Mouse (Mus musculus) heart, postnatal 36 days (tissue): ENCODE measurements around the gene Nr6a1. TPM values are rescaled to one million over a fixed set of nuclear protein-coding genes. Genes with fewer than 3 reads are reported as not detected.

Experiments used
- DNase-seq, 2 experiments: peaks; one replicate each; pipeline ENCODE4 v3.0.0; 2021 to 2022
- intact Hi-C: fragments of 180-260 bp; cut with DNase I; formaldehyde crosslinking; loops from one replicate; pipeline ENCODE4 v1.15.1; 2025
- total RNA-seq, 2 experiments: library from RNA; stranded (reverse); gene quantifications; 2 replicates each; pipeline ENCODE4 v1.2.3; 2021

The Nr6a1 gene
- total RNA-seq, 2 experiments from 2014 or later: 1.6 to 1.8 TPM

DNA sequence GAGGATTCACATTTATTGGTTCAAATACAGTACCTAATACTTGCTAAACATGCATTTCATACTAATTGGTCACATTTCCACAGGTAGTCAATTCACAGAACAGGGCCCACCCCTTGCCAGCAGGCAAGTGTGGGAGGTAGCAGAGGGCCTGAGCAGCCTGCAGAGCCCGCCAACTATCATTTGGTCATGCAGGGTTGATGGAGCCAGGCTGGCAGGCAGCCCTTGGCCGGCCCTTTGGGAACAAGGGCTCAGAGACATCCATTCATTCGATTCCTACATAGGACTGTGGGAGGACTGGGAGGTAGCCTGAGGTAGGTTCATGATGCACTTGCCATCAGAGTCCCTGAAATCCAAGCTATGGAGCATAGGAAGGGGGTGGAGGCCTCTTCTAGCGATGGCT is 204.1 kb downstream of the Nr6a1 start:
- no peak for DNase-seq
- intact Hi-C loops: no loop called here

DNA sequence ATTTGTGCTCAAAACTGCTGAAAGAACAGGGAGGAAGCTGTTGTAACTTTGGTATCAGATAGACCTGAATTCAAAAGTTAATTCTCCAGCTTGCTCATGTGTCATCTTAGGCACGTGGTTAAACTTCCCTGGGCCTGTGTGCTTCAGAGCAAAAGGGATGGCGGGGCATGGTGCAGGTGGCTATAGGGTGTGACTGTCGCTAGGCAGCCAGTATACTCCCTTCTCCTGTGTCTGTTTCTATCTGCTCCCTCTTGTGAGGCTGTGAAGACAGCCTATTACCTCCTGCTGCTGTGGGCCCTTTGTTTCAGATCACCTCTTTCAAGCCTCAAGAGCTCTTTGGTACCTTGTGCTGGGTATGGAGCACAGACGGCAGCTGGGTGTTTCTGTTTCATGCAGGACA is 205.4 kb downstream of the Nr6a1 start:
- intact Hi-C loops: no loop called here
- no peak for DNase-seq

DNA sequence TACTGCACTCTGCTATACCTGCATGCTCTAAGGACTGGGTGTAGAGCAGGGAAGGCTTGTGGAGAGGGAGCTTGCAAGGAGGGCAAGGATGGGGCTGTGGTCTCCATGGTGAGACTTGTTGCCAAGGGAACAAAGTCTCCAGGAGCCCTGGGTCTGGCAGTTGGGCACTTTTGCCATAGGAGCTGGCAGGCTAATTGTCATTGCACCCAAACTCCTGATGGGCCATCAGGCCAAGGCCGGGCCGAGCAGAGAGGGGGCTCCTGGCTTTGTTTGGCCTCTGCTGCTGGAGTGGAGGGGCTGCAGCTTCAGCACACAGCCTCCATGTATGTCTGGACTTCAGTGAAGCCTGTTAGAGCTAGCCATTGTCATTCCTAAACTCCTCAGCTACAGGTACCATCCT is 206.8 kb downstream of the Nr6a1 start:
- intact Hi-C loops: no loop called here
- DNase-seq: no peak

DNA sequence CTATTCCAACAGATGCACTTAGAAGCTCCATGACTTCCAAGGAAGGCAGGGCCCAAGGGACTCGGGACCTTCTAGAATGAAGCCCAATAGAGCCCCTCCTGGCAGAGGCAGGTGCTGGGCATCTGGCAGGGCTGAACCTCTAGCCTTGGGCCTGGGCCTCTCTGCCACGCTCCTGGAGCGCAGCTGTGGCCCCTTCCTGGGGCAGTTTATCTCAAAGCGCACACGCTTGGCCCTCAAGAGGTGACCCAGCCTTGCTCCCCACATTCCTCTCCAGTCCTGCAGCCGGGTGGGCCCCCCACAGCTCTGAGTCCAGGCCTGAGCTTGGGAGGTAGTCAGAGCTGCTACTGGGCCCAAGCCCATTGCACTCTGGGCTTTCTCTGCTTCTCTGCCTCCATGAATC is 208.1 kb downstream of the Nr6a1 start:
- intact Hi-C loops: no loop called here

DNA sequence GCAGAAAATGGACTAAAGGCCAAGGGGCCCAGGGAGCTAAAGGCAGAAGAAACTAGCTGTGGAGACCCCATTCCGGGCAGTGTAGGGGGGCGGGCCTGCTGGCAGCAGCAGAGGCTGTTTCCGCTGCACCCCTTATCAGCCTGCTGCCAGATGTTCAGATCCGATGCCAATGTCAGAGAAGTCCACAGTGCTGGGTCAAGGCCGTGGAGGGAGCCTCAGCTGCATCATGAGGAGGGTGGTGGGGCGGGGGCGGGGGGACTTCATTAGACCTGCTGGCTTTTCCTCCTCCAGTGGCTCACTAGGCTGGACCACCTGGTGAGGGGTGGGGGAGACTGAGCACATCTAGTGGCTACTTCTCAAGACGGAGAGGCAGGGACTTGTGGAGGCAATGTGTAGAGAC is 208.8 kb downstream of the Nr6a1 start:
- no peak for DNase-seq
- intact Hi-C loops: no loop called here

More for the DNA sequence above, 208.1 kb downstream of the Nr6a1 start:
- DNase-seq: no peak

DNA sequence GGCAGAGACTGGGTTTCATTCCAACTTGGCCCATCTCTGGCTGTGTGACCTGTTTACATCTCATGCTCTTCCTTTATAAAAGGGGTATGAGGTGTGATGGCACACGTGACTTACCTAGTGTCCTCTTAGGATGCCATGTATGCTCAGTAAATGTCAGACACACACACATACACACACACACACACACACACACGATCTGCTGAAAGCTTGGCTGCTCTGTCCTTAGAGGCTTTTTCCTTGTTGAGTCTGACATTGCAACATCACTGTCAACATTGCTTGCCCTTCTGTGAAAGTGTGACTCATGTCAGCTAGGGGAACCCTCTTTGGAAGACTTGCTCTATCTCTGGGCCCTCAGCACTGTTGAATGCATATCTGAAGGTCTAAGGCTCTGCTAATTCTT is 210.1 kb downstream of the Nr6a1 start:
- intact Hi-C loops: no loop called here
- DNase-seq: no peak

DNA sequence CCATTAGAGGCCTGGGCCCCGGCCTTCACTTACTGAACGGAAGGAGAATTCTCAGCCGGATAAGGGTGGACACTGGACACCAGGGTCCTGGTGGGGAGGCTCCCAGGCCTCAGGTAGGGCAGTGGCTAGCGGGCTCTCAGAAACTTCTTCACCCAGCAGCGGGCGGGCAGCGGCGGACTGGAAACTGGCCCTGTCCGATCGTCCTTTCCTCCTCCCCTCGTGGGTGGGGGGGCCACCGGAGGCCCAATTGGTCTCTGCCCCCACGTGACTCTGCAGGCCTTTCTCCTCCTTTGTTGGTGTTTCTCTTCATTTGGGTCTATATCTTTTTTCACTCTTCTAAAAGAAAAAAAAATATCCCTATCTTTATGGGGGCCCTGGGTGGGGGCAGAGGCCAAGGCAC is 213.2 kb downstream of the Nr6a1 start, which contains the start of gene Nr5a1:
Gene Nr5a1, minus strand, starts transcription at position 219 of the 400 bp plus-strand sequence.
- no peak for DNase-seq
- intact Hi-C loops: loop anchor here (5.0 kb wide), 1 partner anchor 357 kb away; no protein-coding TSS in a partner anchor

DNA sequence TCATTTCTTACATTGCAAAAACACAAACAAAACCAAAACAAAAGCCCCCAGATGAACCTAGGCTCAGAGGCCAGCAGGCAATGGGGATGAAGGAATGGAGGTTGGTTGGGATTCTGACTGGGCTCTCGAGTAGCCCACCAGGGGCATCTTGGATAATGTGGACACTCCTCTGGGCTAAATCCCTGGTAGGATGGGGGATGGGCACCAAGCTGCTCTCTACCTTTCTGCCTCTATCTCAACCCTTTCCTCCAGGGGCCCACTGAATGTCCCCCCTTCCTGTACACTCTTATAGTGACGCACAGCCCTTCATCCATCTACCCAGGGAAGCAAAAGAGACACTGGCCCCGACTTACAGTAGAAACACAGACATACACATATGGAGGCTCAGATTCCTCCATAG is 213.9 kb downstream of the Nr6a1 start:
- intact Hi-C loops: loop anchor here (5.0 kb wide), 1 partner anchor 356 kb away; no protein-coding TSS in a partner anchor

DNA sequence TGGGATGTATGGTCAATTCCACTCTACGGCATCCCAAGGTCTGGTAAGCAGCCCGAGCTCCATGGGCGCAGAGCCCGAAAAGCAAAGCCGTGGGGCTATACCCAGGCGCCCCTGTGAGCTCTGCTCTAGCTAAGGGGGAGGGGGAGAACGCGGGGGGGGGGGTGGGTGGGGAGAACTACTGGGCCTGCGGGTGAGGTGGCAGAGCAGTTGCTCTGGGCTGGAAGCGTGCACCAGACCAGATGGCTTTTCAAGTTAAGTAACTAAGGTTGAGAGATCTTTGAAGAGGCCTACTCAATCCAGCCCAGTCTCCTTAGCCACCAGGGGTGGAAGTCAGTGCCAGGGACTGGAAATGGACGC is 214.7 kb downstream of the Nr6a1 start:
- intact Hi-C loops: loop anchor here (5.0 kb wide), 1 partner anchor 355 kb away; no protein-coding TSS in a partner anchor
- no peak for DNase-seq

More for the DNA sequence above, 213.9 kb downstream of the Nr6a1 start:
- DNase-seq: no peak

DNA sequence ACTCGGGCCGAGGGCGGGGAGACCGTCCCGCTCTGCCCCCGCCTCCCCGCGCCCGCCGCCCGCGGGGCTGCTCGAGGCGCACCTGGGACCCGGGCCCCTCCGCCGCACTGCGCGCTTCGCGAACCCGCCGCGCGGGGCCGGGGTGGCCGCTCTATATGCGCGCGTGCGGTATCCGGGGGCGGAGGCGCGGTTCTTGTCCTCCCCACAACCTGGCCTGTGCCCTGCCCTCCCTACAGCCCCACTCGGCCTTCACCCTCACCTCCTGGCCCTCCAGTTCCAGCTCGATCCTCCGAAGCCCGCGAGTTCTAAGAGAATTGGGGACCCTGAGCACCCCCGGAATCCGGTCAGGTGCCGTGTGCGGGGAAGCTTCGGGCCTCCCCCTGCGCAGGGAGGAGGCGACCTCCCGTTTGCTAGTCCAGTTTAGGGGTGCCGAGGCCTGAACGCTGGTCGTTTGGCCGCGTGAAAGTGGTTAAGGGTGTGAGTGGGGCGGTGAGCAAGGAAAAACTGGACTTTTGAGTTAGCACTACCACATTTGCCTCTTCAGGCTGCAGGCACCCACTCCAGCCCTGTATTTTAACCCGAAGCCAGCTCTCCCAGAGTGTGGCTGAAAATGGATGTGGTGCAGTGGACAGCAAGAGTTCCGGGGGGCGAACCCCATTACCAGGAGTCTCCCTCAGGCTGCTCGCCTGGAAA is 215.3 kb downstream of the Nr6a1 start:
- DNase-seq: no peak
- intact Hi-C loops: loop anchor here (5.0 kb wide), 1 partner anchor 355 kb away; no protein-coding TSS in a partner anchor

DNA sequence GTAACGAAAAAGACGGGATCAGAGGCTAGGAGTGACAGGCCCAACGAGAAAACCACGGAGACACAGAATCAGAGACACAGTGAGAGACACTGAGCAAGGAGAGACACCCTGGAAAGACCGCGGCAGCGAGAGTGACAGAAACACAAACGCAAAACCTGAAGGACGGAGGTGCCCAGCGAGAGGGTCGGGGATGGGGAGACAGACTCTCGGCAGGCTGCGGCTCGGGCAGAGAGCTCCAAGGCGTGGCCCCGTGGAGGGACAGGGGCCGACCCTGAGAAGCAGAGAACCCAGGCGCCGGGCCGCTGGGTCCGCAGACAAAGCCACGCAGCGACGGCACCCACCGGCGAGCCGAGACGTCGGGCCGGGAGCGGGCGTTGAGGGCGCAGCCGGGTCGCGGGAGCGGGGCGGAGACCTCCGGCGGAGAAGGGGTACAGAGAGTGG is 216.0 kb downstream of the Nr6a1 start:
- peak in 1 of 2 experiments; percentile 24 for DNase-seq

DNA sequence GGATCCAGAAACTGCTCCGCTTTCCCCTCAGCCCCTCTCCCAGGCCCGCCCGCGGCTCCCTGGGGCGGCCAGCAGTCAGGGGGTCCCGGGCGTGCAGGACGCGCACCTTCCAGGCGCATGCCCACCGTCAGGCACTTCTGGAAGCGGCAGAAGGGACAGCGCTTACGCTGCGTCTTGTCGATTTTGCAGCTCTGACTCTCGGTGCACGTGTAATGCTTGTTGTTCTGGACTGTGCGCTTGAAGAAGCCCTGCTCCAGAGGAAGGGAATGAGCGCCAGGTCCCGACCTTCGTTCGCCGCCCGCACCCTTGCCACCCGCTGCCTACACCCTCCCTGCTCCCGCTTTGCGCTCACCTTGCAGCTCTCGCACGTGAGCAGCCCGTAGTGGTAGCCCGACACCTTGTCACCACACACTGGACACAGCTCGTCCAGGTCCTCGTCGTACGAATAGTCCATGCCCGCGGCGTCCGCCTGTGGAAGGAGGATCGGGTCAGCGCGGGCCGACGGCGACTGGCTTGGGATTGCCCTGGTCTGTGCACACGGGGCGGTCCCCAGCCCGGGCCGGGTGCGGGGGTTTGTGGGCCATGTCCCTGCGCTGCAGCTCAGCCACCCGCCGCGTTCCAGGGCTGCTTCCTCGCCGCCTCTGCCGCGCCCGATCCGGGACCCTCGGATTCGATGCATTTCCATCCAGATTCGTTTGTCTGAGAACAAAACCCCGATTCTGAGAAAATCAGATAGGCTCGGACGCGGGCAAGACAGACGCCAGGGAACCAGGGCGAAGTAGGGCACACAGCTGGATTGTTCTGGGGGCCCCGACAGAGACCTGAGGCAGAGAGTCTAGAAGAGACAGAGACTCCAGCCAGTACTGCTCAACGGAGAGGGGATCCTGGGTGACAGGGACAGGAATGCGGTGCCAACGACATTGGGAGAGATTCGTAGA is 216.9 kb downstream of the Nr6a1 start:
- peak; percentile 16 to 35 for DNase-seq
- intact Hi-C loops: loop anchor here (5.0 kb wide), 1 partner anchor 353 kb away; no protein-coding TSS in a partner anchor

More for the DNA sequence above, 216.0 kb downstream of the Nr6a1 start:
- intact Hi-C loops: loop anchor here (5.0 kb wide), 1 partner anchor 354 kb away; no protein-coding TSS in a partner anchor

DNA sequence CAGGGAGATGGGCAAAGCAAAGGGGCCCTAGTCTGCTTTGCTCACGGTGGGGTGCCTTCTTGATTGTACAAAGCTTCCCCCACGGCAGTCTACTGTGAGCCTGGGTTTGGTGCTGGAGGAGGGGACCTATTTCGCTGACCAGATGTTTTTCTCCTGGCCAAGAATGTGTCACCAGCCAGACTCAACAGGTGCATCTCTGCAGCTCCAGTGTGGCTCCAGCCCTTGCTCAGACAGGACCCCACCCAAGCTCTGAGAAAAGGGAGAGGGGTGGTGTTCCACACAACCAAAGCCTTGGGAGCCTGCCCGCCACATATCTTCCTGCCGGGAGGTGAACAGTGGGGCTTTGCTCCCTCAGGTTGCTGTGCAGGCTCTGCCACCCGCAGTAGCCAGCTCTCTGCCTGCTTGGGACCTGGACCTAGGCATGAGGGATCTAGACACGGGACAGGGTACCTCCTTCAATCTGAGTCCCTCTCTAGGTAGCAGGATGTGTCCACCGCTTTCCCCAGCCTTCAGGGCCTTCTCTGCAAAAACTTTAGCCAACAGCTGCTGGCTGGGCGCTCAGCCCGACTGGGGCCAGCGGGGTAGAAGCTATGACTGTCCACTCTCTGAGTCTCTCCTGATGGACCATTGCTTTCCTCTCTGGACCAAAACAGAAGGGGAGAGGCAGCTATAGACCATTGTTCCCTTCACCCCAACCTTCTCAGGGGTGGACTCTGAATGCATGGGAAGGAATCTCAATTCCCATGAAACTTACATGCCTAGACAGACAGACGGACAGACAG is 218.4 kb downstream of the Nr6a1 start:
- DNase-seq: peak in 1 of 2 experiments; percentile 22
- intact Hi-C loops: no loop called here

DNA sequence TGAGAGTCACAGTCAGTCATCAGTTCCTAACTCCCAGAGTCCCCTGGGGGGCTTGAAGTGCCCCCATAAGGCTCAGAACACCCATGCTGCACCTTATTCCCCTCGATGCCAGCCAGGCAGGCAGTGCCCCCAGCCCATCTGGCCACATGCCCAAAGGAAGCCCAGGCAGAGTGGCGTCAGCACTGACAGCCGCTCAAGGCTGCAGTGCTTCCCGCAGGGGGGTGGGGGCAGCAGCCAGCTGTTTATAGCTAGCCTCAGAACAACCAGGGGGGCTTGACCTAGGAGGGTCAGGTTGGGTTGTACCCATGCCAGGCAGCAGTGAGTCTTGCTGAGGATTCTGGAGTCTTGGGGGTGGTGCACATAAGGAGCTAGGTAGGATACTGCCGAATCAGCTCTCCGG is 220.8 kb downstream of the Nr6a1 start:
- intact Hi-C loops: no loop called here
- DNase-seq: no peak

DNA sequence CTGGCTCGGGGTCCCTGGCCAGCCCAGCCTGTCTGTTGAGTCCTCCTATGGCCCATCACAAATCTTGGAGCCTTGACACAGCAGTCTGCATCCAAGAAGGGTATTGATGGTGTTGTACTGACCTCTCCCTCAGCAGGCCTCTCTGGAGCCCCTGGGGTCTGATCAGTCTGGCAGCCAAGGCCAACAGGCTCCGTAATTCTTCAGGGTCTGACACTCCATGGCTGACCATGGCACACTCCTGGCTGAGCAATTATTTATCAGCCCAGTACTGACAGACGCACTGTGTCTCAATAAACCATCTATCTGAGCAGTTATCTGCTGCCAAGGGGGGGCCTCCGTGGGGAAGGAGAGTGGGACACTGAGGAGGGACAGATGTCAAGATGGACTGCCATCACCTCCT is 222.5 kb downstream of the Nr6a1 start:
- intact Hi-C loops: no loop called here
- DNase-seq: no peak

DNA sequence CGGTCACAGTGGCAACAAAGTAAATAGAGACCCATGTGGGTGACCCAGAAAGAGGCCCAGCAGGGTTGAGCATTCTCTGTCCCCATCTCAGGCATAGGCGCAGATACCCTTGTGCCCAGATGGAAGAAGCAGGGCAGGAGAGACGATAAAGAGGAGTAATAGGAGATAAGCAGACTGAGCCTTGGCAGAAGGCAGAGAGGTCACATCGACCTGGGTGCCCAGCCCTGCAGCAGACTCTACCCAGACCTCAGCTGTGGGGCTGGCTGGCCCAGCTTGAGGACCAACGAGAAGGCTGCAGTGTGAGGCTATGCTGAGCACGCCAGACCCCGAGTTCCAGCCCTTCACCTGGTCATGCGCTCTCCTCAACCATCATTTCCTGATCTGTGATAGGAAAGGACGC is 223.2 kb downstream of the Nr6a1 start:
- no peak for DNase-seq
- intact Hi-C loops: no loop called here

DNA sequence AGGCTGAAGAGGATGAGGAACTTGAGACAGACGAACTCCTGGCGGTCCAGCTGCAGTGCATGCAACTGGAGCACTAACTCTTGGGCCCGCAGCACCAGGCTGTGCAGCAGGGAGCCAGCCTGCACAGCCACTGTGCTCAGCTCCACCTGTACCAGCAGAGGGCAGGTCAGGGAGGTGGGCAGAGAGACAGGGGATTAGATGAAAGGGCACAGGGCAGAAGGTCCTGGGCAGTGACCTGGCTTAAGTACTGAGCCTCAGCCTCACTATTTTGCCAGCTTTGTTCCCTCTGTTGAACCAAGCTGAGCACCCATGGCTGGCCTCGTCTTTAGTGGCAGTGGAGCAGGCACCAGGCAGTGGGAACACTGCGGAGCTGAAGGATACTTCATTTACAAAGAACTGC is 227.3 kb downstream of the Nr6a1 start:
- DNase-seq: no peak
- intact Hi-C loops: no loop called here

DNA sequence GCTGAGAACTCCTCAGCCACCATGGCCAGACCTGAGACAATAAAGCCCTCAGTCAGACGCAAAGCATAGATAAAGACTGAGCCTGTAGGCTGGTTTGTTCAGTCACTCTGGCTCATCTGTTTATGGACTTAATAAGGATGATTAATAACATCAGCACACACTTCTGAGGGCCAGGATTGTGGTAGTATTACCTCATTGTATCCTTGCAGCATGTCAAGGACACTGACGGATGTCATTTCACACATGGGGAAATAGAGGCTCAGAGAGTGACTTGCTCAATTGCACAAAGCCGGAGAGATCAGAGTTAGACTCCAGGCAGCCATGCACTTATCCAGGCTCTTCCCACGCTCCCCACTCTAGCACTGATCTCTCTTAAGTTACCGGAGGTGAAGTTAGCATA is 228.9 kb downstream of the Nr6a1 start:
- DNase-seq: no peak
- intact Hi-C loops: no loop called here

DNA sequence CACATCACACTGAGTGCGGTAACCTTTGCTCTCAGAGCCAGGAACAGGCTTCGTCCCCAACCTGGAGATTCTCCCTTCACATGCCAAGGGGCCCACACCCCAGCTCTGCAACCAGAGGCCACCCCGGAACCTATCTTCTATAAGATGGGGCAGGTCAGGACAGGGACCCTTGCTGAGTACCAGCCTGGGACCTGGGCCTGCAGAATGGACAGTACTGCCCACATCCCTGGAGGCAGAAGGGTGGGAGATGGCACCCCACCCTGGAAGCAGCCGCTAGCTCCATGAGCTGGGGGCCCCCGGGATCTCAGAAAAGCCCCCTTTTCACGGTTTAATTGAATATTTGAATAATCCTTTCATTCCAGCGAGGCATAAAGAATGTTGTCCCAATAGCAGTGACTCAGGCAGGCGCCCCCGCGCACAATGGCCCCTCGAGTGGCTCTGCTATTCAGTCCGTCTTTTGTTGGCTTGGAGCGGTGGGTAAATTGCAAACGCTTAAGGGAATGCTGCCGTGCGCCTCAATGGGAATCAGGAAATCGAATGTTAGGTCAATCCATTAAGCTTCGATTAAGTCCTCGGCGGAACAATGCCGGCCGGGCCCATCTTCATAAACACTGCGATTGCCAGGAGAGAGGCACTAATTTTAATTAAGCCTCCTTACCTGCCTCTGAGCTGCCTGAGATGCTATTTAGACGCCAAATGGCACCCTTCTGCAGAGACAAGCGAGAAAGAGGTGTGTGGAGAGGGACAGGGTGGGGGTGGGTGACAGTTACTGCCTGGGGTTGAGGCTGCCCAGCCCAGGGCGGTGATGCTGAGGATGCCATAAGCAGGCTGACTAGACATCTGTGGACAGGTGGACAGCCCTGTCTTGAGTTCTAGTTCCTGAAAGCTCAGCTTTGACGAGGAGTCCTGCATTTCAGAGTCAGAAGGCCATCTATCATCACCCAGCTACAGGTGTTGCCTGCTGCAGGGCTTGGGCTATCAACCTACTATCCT is 230.1 kb downstream of the Nr6a1 start:
- DNase-seq: no peak
- intact Hi-C loops: no loop called here
